Mouse (Mus musculus): ENCODE results near the gene Klf3. TPM values are rescaled to one million over a fixed set of nuclear protein-coding genes. Genes with fewer than 3 reads are reported as not detected.
A peak's percentile ranks its signal among the peaks of the same experiment; 100 is the strongest.

Gene Klf3
- polyA plus RNA-seq, 2 experiments from 2014 or later = 64.9 to 76.7 TPM

- ATAC-seq = no peak
Observed at GRCm38 (mm10) chr5:64835295-64835694, 32.1 kb downstream of the Klf3 start.

- no peak for ATAC-seq
Observed at GRCm38 (mm10) chr5:64839016-64839599, 35.9 kb downstream of the Klf3 start.

GRCm38 (mm10) chr5:64840087-64840486 lies 36.9 kb downstream of the Klf3 start:
- ATAC-seq = no peak

GRCm38 (mm10) chr5:64844622-64845021 lies 41.4 kb downstream of the Klf3 start:
- ATAC-seq = no peak

DNA sequence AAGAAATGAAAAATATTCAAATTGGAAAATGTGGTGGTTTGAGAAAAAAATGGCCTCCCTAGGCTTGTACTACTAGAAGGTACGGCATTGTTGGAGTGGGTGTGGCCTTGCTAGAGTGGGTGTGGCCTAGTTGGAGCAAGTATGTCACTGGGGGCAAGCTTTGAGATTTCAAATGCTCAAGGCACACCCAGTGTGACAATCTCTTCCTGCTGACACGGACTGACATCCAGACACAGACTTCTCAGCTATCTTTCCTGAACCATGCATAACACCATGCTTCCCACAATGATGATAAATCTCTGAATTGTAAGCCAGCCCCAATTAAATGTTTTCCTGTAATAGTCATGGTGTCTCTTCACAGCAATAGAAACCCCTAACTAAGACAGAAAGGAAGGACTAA lies 44.1 kb downstream of the Klf3 start:
- no peak for ATAC-seq

DNA sequence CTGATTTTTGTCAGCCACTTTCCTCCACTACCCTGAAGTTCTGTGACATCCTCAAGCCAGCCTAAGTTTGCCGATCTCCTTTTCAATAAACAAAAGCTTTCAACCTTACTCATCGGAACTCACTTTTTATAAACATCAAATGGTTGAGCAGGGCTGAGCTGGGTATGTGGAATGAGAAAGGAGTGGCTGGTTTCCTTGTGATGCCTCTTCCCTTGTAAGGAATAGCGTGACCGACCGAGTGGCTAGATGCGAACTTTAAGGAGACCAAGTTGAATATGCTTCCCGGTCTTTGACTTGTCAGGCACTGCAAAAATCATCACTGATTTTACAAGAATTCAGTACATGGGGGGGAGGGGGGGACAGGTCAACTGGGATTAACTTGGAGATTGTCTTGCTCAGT lies 46.7 kb downstream of the Klf3 start:
- ATAC-seq = no peak

GRCm38 (mm10) chr5:64852656-64853398 lies 49.6 kb downstream of the Klf3 start:
- no peak for ATAC-seq

DNA sequence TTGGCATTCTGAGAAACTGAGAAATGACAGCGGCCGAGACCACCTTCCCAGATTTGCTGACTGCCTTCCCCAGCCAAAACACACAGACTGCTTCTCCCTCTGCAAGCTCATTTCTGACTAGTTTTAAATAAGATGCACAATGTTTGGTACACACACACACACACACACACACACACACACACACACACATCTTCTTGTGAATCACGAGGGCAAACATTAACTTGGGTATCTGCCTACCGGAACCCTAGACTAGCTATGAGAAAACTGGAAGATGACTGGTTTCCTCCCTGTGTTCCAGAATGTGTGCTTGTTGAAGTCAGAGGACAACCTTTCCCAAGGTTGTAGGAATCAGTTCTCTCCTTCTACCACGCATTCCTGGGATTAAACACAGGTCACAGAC lies 50.2 kb downstream of the Klf3 start:
- ATAC-seq = no peak

DNA sequence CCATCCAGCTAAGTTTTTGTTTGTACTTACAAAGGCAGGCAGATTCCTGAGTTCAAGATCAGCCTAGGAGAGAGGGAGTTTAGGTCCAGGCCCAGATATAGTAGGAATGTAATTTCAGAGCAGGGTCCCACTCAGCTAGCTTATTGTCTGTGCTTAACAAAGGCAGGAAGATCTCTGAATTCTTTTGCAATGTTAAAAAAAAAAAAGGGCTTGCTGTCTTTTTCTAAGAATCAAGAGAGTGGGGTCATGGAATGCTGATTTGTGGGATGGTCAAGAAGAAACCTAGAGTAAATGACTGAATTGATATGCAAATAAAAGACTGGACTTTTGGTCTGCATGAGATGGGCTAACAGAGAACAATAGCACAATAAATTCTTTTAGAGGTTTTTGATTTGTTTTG lies 52.0 kb downstream of the Klf3 start:
- ATAC-seq = no peak

GRCm38 (mm10) chr5:64860900-64861470 lies 57.8 kb downstream of the Klf3 start:
- peak; percentile 33 for ATAC-seq

DNA sequence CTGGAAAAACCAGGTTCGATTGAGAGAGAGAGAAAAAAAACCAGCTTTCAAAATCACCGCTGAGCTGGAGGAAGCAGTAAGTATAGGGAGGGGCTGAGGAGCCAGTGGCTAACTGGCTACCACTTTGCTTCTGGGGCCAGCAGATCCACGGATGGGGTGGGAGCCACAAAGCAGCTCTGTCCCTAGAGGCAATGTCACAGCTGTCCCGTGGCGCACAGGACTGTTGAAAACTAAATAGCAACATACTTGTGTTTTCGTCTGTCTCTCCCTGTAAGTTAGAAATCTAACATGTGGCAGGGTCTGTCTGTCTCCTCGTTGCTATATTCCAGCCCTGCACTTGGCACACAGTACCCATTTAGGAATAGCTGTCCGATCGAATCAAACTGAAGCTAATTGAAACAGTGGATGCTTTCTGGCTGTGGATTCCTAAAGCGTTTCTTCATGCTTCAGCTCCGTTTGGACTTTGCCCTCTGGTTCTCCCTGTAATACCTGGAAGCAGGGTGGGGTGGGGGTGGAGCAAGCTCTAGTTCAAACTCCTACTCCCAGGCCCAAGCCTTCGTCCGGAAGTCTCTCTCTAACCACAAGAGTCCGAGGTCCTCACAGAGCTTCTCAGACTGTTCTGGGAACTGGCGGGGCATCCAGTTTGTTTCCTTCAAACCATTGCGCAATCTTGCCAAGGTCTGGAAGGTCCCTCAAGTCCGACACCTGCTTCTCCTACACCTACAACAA lies 58.4 kb downstream of the Klf3 start:
- ATAC-seq = peak; percentile 35

DNA sequence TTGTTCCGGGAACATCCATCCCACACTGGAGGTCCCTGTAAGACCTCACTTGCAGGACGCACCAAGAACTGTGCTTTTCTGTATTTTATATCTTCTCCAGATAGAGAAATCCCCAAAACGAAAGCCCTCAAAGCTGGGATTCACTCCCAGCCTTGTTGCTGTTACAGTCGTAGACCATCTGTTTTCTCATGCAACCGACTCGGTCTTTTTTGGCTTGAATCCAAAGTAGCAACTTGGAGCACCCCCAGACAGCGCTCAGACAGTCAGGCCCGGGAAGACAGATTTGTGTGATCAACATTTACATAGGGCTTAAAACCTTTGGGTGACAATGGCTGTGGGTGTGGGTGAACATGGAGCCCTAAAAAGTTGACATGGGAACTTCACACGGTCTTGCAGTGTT lies 59.1 kb downstream of the Klf3 start:
- ATAC-seq = no peak

DNA sequence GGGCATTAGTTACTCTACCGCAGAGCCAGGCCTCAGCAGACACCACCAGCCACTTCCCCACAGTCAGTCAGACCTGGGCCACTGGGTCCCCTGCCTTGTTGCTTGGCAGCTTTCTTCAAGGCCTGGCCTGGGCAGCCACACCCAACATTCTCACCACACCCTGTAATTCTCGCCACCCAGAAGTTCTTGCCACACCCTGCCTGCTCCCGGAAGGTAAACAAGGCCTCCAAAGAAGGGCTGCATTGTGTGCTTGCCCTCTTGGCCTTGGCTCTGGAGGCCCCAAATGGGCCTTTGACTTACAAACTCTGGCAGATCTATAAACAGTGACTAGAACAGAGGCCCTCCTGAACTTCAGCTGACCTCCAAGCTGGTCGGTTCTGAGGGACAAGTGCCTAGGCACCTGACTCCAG lies 61.5 kb downstream of the Klf3 start:
- ATAC-seq = peak; percentile 66

DNA sequence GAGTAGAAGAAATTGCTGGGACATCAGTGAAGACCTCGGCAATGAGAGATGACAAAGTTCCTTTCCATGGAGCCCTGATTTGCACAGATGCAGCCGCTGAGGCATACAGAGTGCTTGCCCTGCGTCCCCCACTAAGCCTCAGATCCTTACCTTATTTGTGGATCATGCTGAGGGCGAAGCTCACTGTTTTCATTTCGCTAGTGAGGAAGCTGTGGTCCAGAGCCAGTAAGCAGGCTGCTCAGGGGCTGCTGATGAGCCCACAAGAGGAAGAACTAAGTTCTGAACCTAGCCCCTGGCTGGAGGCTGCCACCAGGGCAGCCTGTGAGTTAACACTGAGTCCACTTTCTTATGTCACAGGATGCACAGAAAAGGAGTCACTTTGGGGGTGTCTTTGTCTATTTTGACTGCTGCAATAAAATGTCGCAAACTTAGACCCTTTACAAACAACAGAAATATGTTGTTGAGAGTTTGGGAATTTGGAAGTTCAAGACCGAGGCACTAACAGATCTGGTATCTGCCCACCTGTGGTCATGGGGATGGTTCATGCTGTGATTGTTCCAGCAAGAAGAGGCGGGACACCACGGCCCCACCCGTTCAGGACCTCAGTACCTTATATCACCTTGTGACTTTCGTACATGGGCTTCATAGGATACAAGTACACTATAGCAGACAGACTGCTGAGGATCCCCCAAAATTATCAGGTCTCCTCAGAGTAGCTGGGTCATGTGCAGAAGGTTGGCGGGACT lies 62.2 kb downstream of the Klf3 start:
- ATAC-seq = no peak

DNA sequence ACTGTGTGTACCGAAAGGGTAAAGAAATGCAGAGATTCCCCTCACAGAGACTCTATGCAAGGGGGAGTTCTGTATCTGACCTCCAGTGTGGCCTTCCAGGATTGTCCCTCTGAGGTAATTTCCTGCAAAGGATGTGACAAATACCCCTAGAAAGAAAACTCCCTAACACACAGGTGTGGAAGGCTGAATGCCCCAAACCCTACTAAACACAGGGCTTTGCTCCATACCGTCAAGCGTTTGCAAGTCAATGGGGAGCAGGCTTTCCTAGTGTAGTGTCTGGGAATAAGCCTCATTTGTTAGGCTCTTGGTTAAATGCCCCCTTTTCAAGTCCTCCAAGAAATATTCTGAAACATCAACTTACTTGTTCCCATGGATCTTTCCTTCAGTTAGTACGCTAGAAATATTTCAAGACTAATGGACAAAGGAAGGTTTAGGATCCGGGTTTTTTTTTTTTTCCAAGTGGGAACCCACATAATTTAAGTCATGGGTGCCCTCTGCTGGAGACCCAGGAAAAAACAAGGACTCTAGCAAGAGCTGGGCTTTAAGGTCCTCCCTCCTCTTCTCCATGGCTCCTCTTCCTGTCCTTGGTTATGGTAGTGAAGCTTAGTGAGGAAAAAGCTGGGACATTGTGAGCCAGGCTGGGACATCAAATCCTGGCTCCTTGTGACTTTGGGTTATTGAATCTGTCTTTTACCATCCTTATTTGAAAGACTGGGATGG lies 63.3 kb downstream of the Klf3 start:
- ATAC-seq = no peak

GRCm38 (mm10) chr5:64867124-64867523 lies 63.9 kb downstream of the Klf3 start:
- no peak for ATAC-seq

DNA sequence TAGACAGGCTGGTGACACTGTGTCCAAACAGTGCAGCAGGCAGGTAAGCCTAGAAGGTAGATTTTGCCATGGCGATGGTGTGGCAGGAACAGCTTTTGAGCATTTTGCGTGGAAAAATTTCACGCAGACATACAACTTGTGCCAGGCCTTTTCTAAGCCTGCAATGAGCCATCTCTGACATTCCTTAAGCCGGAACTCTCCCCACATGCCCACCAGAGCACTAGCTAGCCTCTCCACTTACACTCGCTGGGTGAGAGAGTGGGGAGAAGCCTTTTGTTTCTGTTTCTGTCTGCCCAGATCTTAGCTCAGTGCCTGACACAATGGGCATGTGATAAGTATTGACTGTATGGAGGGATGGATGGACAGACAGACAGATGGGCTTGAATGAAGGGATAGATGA lies 64.4 kb downstream of the Klf3 start:
- ATAC-seq = no peak

GRCm38 (mm10) chr5:64876086-64876830 lies 73.1 kb downstream of the Klf3 start:
- ATAC-seq = no peak

DNA sequence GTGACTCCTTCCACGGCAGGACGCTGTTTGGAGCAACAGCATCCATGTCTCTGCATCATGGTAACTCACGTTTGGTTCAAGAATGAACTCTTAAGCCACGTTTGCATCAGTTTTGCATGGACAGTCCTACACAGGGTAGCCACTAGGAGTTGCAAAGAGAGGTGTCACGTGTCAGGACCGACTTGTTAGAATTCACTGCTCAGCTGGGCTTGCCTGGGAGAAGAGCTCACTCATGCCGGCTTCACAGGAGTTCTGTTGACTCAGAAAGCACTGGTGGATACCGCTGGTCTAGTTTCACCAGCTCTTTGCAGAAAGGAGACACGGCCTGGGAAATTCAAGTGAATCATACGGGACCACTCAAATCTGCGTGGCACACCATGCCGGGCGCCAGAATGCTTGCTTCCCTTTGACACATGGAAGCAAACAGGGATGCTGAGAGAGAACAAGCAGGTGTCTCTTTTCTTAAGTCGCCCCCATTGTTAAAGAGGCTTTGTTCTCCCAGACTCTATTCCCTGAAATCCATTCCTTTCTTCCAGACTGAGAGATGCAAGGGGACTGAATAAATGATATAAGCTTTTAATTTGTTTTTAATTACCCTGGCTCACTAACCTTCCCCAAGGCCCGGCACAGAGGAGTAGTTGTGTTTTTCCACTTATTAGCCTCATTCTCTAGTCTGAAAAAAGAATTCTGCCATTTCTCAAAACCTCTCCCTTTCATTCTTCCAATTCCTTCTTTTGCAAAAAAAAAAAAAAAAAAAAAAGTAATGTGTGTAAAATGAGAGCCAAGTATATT lies 74.2 kb downstream of the Klf3 start:
- ATAC-seq = no peak

DNA sequence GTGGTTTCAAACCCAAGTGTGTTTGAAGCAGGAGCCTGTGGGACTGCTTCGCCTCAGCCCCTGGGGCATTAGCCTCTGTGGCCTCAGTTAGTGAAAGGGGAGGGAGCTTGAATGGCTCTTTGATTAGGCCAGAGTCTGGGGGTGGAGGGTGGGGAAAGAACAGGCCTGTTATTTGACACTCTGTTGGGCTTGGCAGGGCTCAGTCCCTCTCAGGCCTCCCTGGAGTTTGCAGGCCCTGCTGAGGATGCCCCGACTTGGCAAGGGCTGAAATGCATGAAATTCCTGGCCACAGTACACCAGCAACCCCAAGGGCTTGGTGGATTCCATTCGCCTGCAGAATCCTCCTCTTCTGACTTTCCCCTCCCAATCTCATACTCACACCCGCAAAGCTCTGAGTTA lies 74.8 kb downstream of the Klf3 start:
- no peak for ATAC-seq

GRCm38 (mm10) chr5:64878526-64878925 lies 75.3 kb downstream of the Klf3 start:
- no peak for ATAC-seq
